Mouse (Mus musculus) frontal cortex, postnatal 25 days (tissue): ENCODE measurements around the gene Igsf23.
"Not testable (repeated sequence)": the region's sequence is repeated elsewhere in the genome, so short reads cannot be mapped to it uniquely, and the experiment has no call there.

Source experiments
- DNase-seq, 2 experiments: peaks; one replicate each; pipeline ENCODE4 v3.0.0; 2022; ENCODE audit warnings: low spot score in 2 of 2

Gene Igsf23

GRCm38 (mm10) chr7:19950589-19950988 is at the start of gene Igsf23:
Gene Igsf23 (minus strand): TSS chr7:19950756.
- no peak for DNase-seq

GRCm38 (mm10) chr7:19996721-19997120 is 46.2 kb upstream of the Igsf23 start:
- not testable (repeated sequence) for DNase-seq

DNA sequence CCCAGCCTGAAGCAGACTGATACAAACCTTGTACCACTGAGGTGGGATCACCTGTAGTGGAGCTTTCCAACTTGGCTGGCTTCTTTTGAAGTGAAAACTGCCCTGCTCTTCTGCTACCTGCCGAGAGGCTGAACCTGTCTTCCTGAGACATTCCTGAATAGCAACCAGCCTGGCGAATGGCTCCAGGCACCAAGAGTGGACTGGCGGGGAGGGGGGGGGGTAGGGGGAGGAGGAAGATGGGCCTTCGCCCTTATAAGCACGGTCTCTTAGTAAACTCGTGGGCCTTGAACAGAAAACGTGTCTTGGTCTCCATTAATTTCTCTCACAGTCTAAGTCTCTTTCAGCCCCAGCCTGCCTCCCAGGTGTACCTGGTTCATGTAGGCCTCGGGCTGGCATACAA is 40.6 kb upstream of the Igsf23 start, which contains the start of gene Nlrp9b:
TSS of gene Nlrp9b (plus strand) at position 301 of the 400 bp plus-strand sequence.
- not testable (repeated sequence) for DNase-seq

DNA sequence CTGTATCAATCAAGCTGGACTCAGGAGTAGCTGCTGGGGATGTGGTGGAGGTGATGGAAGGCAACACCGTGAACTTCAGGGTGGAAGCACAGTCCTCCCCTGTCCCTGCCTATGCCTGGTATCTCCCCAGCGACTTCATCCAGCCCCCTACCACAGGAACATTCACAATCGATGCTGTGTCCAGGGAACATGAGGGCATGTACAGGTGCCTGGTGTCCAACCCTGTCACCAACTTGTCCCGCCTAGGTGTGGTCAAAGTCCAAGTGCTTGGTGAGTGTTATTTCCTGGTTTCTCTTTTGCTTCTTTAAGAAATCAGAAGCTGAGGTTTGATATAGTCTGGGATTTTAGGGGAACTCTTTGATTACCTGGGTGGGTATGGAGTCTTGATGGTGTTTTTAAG is 21.0 kb upstream of the Igsf23 start:
- DNase-seq = no peak

DNA sequence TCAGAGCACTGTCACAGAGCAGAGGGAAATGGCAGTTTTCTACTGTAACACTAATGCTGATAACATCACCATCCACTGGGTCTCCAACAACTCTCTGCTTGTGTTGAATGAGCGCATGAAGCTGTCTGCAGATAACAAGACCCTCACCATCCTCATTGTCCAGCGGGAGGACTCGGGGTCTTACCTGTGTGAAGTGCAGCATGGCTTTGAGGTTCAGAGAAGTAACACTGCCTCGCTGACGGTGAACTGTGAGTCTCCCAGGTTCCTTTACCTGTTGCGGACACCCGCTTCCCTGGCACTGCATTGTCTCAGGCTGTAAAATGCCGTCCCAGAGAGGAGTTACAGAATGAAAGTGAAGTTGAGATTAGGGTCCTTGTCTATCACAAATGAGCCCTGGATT is 19.6 kb upstream of the Igsf23 start:
- no peak for DNase-seq

- DNase-seq = no peak
Observed at GRCm38 (mm10) chr7:19969541-19970090, 19.1 kb upstream of the Igsf23 start.

- no peak for DNase-seq
Observed at GRCm38 (mm10) chr7:19969106-19969505, 18.6 kb upstream of the Igsf23 start.

- DNase-seq = no peak
Observed at GRCm38 (mm10) chr7:19964985-19965579, 14.5 kb upstream of the Igsf23 start, which contains the start of gene Ceacam20. Gene Ceacam20 (plus strand): TSS chr7:19965412.

GRCm38 (mm10) chr7:19962423-19962822 is 11.9 kb upstream of the Igsf23 start:
- no peak for DNase-seq

GRCm38 (mm10) chr7:19956341-19956781 is 5.8 kb upstream of the Igsf23 start:
- DNase-seq = peak; percentile 85 to 96

DNA sequence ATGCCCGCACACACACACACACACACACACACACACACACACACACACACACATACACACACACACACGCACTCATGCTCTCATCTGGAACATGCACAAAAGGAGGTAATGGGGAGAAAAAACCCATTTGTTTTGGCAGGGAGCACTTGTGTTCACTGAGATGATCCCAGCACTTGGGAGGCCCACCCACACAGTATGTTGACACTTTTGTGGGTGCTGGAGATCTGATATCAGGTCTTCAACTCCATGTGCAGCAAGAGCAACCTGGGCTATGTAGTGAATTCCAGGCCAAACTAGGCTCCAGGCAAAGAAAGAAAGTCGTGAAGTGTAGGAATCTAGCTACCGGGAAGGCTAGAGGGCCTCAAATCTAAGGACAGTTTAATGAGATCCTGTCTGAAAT is 5.3 kb upstream of the Igsf23 start:
- DNase-seq = no peak

DNA sequence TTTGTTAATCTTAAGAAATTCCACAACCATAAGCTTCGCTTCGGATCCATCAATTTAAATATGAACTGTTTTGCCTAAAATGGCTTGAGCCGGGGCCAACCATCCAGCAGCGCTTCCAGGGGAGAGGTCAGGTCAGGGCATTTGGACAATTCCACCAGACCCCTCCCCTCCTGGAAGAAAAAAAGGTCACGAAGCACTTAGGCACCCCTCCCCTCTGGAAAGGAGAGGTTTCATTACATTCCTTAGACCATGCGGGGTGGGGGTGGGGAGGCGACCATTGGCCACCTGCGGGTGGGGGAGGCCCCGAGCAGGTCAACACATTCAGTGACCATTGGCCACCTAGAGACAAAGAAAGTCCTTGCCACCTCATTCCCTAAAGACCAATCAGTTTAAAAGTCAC is 2.5 kb upstream of the Igsf23 start:
- no peak for DNase-seq

DNA sequence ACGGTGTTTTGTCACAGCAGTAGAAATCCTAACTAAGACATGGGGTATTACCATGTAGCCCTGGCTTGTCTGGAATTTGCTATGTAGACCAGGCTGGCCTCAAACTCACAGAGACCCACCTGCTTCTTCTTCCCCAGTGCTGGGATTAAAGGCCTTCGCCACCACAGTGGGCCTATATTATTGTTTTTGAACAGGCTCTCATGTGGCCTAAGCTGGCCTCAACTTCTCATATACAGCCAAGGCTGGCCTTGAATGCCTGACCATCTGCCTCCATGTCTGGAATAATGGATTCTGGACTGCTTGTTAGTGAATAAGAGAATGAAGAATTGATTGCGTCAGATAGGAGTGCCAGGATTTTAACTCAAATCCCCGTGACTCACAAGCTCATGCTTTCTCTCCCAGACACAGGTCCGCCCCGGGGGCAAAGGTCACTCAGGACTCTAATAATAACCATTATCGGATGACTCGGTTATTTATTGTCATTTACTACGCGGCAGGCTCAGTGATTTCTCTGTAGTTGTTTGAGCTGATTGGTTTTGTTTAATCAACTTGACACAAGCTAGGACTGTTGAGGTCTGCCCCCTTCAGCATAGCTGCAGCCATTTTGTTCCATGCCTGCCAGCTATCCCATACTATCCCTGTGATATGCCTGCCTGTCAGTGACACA is 1.9 kb upstream of the Igsf23 start:
- no peak for DNase-seq

DNA sequence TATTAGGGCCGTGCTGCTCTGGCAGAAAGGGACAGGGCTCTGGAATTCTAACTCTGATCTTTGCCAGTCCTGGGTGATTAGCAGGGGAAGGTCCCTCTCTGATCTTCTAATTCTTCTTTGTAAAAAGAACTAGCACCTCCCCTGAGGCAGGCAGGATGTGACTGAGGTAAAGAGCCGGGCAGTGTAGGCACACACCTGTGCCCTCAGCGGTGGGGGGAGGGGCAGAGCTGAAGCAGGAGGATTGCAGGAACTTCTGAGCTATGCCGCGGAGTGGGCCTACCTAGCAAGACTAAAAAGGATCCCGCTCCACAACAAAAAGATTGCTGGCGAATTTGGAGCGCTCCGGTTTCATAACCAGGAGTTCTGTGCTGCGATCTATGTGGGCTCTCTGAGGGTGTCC is 560 bp downstream of the Igsf23 start:
- no peak for DNase-seq

DNA sequence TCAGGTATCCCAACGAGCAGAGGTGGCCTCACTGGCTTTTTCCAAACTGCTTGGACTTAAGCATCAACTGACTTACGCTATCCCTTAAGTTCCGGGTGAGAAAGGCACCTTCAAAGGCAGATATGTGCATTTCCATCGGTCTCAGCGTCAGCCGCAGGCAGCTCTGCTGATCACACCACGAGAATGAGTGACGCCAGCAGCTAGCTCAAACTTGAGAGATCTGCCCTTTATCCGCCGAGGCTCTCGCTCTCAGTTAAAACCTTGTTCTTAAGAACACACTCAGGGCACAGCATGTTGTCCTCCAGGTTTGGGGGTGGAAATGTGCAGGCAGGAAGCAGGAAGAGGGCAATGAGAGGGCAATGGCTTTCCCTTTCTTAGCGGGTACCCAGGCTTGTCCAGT is 1.6 kb downstream of the Igsf23 start:
- no peak for DNase-seq

- no peak for DNase-seq
Observed at GRCm38 (mm10) chr7:19945821-19946515, 4.6 kb downstream of the Igsf23 start.

DNA sequence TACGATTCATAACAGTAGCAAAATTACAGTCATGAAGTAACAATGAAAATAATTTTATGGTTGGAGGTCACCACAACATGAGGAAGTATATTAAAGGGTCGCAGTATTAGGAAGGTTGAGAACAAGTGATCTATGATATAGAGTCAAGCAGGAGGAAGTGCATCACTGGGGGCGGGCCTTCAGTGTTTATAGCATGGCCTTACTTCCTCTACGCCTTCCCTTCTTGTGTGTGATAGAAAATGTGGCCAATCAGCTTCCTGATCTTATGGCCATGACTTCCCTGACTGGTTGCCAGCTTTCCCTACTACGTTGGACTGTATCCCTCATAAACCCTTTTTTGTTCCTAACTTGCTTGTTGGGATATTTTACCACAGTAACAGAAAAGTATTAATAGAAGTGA is 5.4 kb downstream of the Igsf23 start:
- no peak for DNase-seq

DNA sequence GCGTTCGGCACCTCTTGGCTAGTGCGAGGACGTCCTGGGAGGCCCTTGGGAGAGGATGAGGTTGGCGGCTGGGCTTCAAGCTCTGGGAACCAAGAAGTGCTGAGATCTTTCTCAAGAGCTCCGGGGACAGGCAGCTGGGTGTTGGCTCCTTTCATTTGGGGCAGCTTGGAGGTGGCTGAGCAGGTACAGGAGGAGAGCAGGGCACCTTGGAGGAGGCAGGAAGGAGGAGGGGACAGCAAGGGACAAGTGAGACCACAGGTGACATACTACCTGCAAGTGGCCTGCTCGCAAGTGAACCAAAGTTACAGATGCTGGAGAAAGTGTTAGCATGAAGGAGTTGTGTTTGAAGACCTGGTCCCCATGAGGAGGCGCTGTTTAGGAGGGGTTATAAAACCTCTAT is 5.8 kb downstream of the Igsf23 start:
- no peak for DNase-seq

- DNase-seq = no peak
Observed at GRCm38 (mm10) chr7:19940256-19940655, 10.3 kb downstream of the Igsf23 start.

DNA sequence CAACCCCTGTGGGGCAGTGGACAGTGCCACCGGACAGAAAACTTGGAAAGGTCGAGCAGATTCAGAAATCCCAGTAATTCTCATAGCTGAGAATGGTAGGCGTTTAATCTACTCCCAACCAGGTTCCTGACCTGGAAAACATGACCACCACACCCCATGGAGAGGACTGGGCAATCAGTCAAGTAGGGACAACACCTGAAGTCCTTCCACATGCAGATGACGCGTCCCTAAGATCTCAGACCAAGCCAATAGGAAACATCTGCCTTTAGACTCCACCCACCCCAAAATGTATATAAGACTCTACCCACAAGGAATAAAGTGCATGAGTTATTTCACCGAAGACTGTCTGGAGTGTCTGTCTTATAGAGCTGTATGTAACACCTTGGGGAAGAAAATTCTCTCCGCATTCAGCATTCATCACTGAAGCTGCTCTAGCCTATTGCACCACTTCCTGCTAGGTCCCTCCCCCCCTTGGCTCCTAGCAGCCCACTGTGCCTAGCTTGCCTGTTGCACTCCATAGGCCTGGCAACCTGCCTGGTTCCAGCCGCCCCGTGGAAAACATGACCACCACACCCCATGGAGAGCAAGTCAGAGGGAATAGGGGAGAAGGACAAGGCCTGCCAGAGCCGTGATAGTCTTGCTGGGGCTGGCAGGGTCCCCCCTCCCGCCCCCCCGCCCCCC is 10.9 kb downstream of the Igsf23 start:
- DNase-seq = peak in 1 of 2 experiments; percentile 20

GRCm38 (mm10) chr7:19937229-19937821 is 13.2 kb downstream of the Igsf23 start:
- DNase-seq = no peak

DNA sequence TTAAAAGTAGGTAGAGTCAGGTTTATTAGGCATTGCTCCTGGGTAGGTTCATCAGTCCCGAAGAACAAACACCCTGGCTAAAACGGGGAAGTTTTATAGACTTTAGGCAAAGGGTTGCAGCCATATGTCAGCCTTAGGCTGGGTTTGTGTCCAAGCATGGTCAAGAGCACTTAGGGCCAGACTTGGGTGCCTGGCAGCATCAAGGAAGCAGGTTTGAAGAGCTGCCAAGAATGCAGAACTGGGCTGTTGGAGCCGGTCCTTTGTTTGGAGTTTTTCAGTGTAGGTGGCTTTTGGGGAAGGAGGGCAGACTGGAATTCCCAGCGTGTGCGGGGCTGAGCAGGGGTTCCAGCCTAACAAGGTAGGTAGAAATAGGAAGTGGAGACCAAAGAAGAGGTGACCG is 14.6 kb downstream of the Igsf23 start:
- DNase-seq = no peak
